Mouse (Mus musculus) granulocyte monocyte progenitor cell, adult 5-6 weeks (primary cell): ENCODE measurements around the gene Sstr3. TPM values are rescaled to one million over a fixed set of nuclear protein-coding genes. Genes with fewer than 3 reads are reported as not detected.

Experiments
- ATAC-seq: replicated peaks from 2 replicates; pipeline ENCODE4 v1.8.0; 2016; ENCODE audit warnings: mild to moderate bottlenecking, moderate TSS enrichment, inconsistent platforms; ENCODE audit not compliant: poor library complexity, severe bottlenecking
- total RNA-seq, 2 experiments: library from RNA; stranded (forward) in 1 of 2; stranded (reverse) in 1 of 2; fragments of 200-712, 200-1000 nt in 1 of 2; fragments of >200 nt in 1 of 2; fragmentation: Nextera tagmentation in 1 of 2; gene quantifications; 2 replicates each; pipeline ENCODE4 v1.2.3; 2014 to 2017

Gene Sstr3
- total RNA-seq, 2 experiments from 2014 or later: not detected

GRCm38 (mm10) chr15:78563937-78564336 lies 19.5 kb upstream of the Sstr3 start:
- ATAC-seq: peak; percentile 76

GRCm38 (mm10) chr15:78563344-78563743 lies 18.9 kb upstream of the Sstr3 start:
- no peak for ATAC-seq

- ATAC-seq: no peak
Measured at GRCm38 (mm10) chr15:78559141-78559979, 14.9 kb upstream of the Sstr3 start.

GRCm38 (mm10) chr15:78557693-78558535 lies 13.4 kb upstream of the Sstr3 start:
- ATAC-seq: no peak

- ATAC-seq: no peak
Measured at GRCm38 (mm10) chr15:78554545-78555313, 10.2 kb upstream of the Sstr3 start.

GRCm38 (mm10) chr15:78549189-78549734 lies 4.8 kb upstream of the Sstr3 start:
- ATAC-seq: no peak

- no peak for ATAC-seq
Measured at GRCm38 (mm10) chr15:78548711-78549110, 4.2 kb upstream of the Sstr3 start.

- 0 out of 2 replicates have a peak, but pooled peaks have one; percentile 25 for ATAC-seq
Measured at GRCm38 (mm10) chr15:78548336-78548665, 3.8 kb upstream of the Sstr3 start.

GRCm38 (mm10) chr15:78547415-78548335 lies 3.2 kb upstream of the Sstr3 start:
- no peak for ATAC-seq

- ATAC-seq: no peak
Measured at GRCm38 (mm10) chr15:78546060-78546459, 1.6 kb upstream of the Sstr3 start.

- no peak for ATAC-seq
Measured at GRCm38 (mm10) chr15:78544041-78544440, 444 bp downstream of the Sstr3 start.

- ATAC-seq: no peak
Measured at GRCm38 (mm10) chr15:78542767-78543303, 1.6 kb downstream of the Sstr3 start.

GRCm38 (mm10) chr15:78542098-78542766 lies 2.3 kb downstream of the Sstr3 start:
- ATAC-seq: no peak

- ATAC-seq: no peak
Measured at GRCm38 (mm10) chr15:78541606-78542005, 2.9 kb downstream of the Sstr3 start.

GRCm38 (mm10) chr15:78541036-78541435 lies 3.4 kb downstream of the Sstr3 start:
- ATAC-seq: no peak

GRCm38 (mm10) chr15:78535723-78536421 lies 8.6 kb downstream of the Sstr3 start:
- ATAC-seq: no peak

GRCm38 (mm10) chr15:78533346-78533835 lies 11.1 kb downstream of the Sstr3 start:
- ATAC-seq: no peak
